Mouse (Mus musculus) embryonic fibroblast, embryonic 13.5 days (primary cell): ENCODE results near the gene Nt5c.

Experiments used
- CTCF ChIP-seq: IDR thresholded peaks from 2 replicates; pipeline ENCODE4 v1.5.1; 2011; ENCODE audit warnings: mild to moderate bottlenecking, control low read depth, low read length, moderate library complexity, borderline replicate concordance; ENCODE audit not compliant: insufficient read depth
- POLR2A ChIP-seq: IDR thresholded peaks from 2 replicates; pipeline ENCODE4 v1.6.1; 2011; ENCODE audit warnings: low read depth, mild to moderate bottlenecking, control low read depth, low read length, moderate library complexity

- no peak for TF ChIP-seq CTCF
- TF ChIP-seq POLR2A: no peak
These were observed 11.0 kb upstream of the Nt5c start for GRCm38 (mm10) chr11:115502636-115503035.
